Comparison of ENCODE assay signal across 19 mouse cellular contexts in the genomic region with DNA sequence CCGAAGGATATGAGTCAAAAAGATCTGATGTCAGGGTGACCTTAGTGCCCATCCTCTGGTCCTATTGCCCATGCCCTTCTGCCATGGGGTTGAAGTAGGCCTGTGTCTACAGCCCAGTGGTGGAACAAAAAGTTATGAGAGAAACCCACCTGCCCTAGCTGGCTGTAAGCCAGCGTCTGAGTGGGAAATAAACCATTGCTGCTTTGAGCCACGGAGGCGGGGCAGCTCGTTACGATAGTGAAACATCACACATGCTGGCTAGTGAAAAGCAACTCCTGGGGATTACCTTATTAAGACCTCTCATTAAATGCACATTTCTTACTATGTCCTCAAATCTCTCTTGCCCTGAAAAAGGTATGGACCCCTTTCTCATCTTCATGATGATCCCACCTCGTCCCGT.
DNase-seq lines count a peak whose midpoint lies in the region; ATAC-seq and TF ChIP-seq lines count a peak whose summit lies in the region.
"Had no signal": no experiment of that assay in that cellular context is flagged by ENCODE, and none has a peak within 500 bp of the region (broad histone marks: within the 10 kb centered on the region; RNA-seq: fewer than 3 reads in every experiment).

No protein-coding gene starts in this region.

- H3K27me3 ChIP-seq in limb, embryonic 11.5 days (ENCODE audit: control insufficient read depth, insufficient read depth, low read length) = no peaks in the 10 kb centered on the region
- no peaks in the 10 kb centered on the region for H3K27me3 ChIP-seq in limb, embryonic 10.5 days (ENCODE audit: low read depth, poor library complexity, severe bottlenecking)
- H3K27me3 ChIP-seq: embryonic facial prominence, embryonic 13.5 days; embryonic facial prominence, embryonic 15.5 days; forebrain, embryonic 12.5 days; forebrain, embryonic 15.5 days had no signal

- H3K4me2 ChIP-seq in limb, embryonic 11.5 days (ENCODE audit: low read depth, severe bottlenecking) = no peak overlapping the region
- H3K4me2 ChIP-seq: embryonic facial prominence, embryonic 13.5 days; embryonic facial prominence, embryonic 15.5 days; forebrain, embryonic 12.5 days; forebrain, embryonic 15.5 days had no signal

- H3K9me3 ChIP-seq in limb, embryonic 11.5 days (ENCODE audit: control insufficient read depth, low read length) = no peaks in the 10 kb centered on the region
- no peaks in the 10 kb centered on the region for H3K9me3 ChIP-seq in limb, embryonic 10.5 days (replicated peaks)
- H3K9me3 ChIP-seq: embryonic facial prominence, embryonic 13.5 days; embryonic facial prominence, embryonic 15.5 days; forebrain, embryonic 10.5 days; forebrain, embryonic 12.5 days; forebrain, embryonic 15.5 days had no signal

- no peak overlapping the region for H3K27ac ChIP-seq in limb, embryonic 11.5 days (replicated peaks; ENCODE audit: low read depth, low read length)
- H3K27ac ChIP-seq in limb, embryonic 10.5 days = no peak overlapping the region
- H3K27ac ChIP-seq: embryonic facial prominence, embryonic 13.5 days; embryonic facial prominence, embryonic 15.5 days; forebrain, embryonic 10.5 days; forebrain, embryonic 12.5 days; forebrain, embryonic 15.5 days had no signal

- no peak for TF ChIP-seq CTCF in brain, embryonic 14.5 days (IDR thresholded peaks at IDR 0.05; ENCODE audit: borderline replicate concordance, extremely low read depth, insufficient read depth, insufficient read length)

- H3K36me3 ChIP-seq in limb, embryonic 11.5 days (ENCODE audit: control insufficient read depth, insufficient read depth, low read length) = no peaks in the 10 kb centered on the region
- H3K36me3 ChIP-seq in limb, embryonic 10.5 days = no peaks in the 10 kb centered on the region
- H3K36me3 ChIP-seq: embryonic facial prominence, embryonic 13.5 days; embryonic facial prominence, embryonic 15.5 days; forebrain, embryonic 10.5 days; forebrain, embryonic 12.5 days; forebrain, embryonic 15.5 days had no signal

- no peak for TF ChIP-seq POLR2A in brain, embryonic 14.5 days (IDR thresholded peaks at IDR 0.05; ENCODE audit: borderline replicate concordance, extremely low read depth, insufficient read depth, insufficient read length, poor library complexity, severe bottlenecking)

- no peak overlapping the region for H3K4me3 ChIP-seq in limb, embryonic 11.5 days (ENCODE audit: low read depth, low read length)
- no peak overlapping the region for H3K4me3 ChIP-seq in limb, embryonic 10.5 days
- H3K4me3 ChIP-seq: embryonic facial prominence, embryonic 13.5 days; embryonic facial prominence, embryonic 15.5 days; erythroblast, embryonic 14.5 days; forebrain, embryonic 10.5 days; forebrain, embryonic 12.5 days; forebrain, embryonic 15.5 days had no signal

- H3K4me1 ChIP-seq in limb, embryonic 11.5 days (ENCODE audit: control insufficient read depth, insufficient read depth, low read length) = 0 out of 2 replicates have a peak, but pooled peaks cover 2% of the 10 kb centered on the region
- H3K4me1 ChIP-seq in limb, embryonic 10.5 days = peaks cover 10% of the 10 kb centered on the region
- H3K4me1 ChIP-seq: embryonic facial prominence, embryonic 13.5 days; embryonic facial prominence, embryonic 15.5 days; forebrain, embryonic 15.5 days had no signal

- peak; percentile 53 for DNase-seq in limb, embryonic 11.5 days (ENCODE audit: low spot score)
- DNase-seq in limb, embryonic 10.5 days (ENCODE audit: low spot score) = no peak
- DNase-seq in brain, embryonic 14.5 days (ENCODE audit: low read depth) = peak; percentile 56
- peak; percentile 36 for DNase-seq in forelimb bud, embryonic 11.5 days (ENCODE audit: low read depth, low spot score)
- DNase-seq in embryo, embryonic 11 days = no peak
- DNase-seq: adrenal gland, adult 2 months; adrenal gland, postnatal 10 days; adrenal gland, postnatal 25 days; cerebellum, adult 11-12 months; cerebellum, adult 2 months; cerebellum, adult 9-10 months; cerebellum, postnatal 10 days; cerebellum, postnatal 25 days had no signal

- no peak overlapping the region for H3K9ac ChIP-seq in limb, embryonic 11.5 days (ENCODE audit: low read length)
- H3K9ac ChIP-seq: embryonic facial prominence, embryonic 13.5 days; embryonic facial prominence, embryonic 15.5 days; forebrain, embryonic 12.5 days; forebrain, embryonic 15.5 days had no signal

- WGBS in limb, embryonic 11.5 days = 49% methylated on average over 8 of the region's 8 CpGs
- 73% methylated on average over 8 of the region's 8 CpGs for WGBS in limb, embryonic 10.5 days

- ATAC-seq in limb, embryonic 11.5 days (ENCODE audit: insufficient number of reproducible peaks, low FRiP score, low TSS enrichment, low read depth) = no peak
- ATAC-seq: forebrain, embryonic 15.5 days had no signal

Comparison
In these comparisons a context has a peak if more than half of its experiments do, and no peak if none do; other contexts are left out.
1. DNase-seq: peak in limb, embryonic 11.5 days (single experiment), brain, embryonic 14.5 days (single experiment) and forelimb bud, embryonic 11.5 days (single experiment); none in limb, embryonic 10.5 days (single experiment) and embryo, embryonic 11 days (single experiment).